Mouse (Mus musculus): ENCODE data around the gene Robo1.

DNA sequence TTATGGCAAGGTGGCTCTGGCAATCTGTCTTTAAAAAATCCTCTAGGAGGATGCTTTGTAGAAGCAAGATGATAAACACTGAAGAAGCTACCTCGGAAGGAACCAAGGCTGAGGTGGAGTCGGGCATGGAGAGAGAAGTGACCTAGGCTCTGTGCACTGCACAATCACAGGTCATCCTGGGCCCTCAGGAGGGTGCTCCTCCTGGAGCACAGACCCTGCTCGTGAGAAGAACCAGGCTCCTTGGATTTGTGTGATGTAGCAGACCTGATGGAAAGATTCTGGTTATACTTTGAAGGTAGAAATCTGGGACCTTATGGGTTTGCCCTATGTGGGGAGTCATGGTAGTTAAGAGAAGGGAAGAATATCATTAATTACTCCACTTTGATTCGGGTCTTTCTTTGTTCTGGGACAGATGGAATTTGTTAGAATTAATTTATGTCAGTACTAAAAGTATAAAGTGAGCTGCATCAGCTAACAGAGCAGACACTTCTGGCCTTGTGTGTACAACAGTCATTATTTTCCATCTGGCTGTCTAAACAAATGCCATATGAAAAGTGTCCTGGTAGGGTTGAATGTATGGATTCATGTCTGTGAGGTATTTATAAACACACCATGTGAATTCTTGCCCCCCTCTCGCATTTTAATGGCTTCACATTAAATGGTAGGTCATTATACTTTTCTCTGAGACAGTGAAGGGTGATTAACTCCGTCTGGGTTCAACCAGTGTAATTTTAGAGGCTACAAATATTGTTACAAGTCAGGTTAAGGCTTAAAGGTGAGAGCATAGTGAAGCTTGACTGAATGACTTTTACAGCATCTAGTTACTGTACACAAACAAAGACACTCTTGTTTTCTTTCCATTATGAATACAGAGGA, 377.7 kb downstream of the Robo1 start:
- no peak for TF ChIP-seq EP300 (optimal IDR thresholded peaks at IDR 0.05)
- TF ChIP-seq CTCF (IDR thresholded peaks at IDR 0.05; ENCODE audit: low read depth) = no peak
